Mouse (Mus musculus) heart, adult 2 months (tissue): ENCODE measurements around the gene Gdpd2. TPM values are rescaled to one million over a fixed set of nuclear protein-coding genes. Genes with fewer than 3 reads are reported as not detected.

Experiments used
- DNase-seq, 2 experiments: peaks; one replicate each; pipeline ENCODE4 v3.0.0; 2021
- H3K27ac ChIP-seq: fragments of 200-600 bp; 2 replicates; pipeline ENCODE4 v1.8.1; 2022
- H3K27me3 ChIP-seq: fragments of 200-500 bp; 2 replicates; pipeline ENCODE4 v1.6.1; 2012; ENCODE audit warnings: mild to moderate bottlenecking, low read length, inconsistent platforms, mixed read lengths; ENCODE audit not compliant: control insufficient read depth, insufficient read depth
- H3K36me3 ChIP-seq: fragments of 200-500 bp; 2 replicates; pipeline ENCODE4 v1.6.1; 2012; ENCODE audit warnings: low read length, inconsistent platforms; ENCODE audit not compliant: control insufficient read depth, insufficient read depth
- H3K4me1 ChIP-seq: fragments of 200-500 bp; 2 replicates; pipeline ENCODE4 v1.6.1; 2011; ENCODE audit warnings: low read length; ENCODE audit not compliant: control insufficient read depth, insufficient read depth
- H3K4me3 ChIP-seq: fragments of 200-600 bp; 2 replicates; pipeline ENCODE4 v1.8.1; 2022
- H3K79me2 ChIP-seq: fragments of 200-500 bp; replicated peaks from 2 replicates; pipeline ENCODE4 v1.6.1; 2012; ENCODE audit warnings: mild to moderate bottlenecking, inconsistent platforms, low read length, moderate library complexity, mixed read lengths; ENCODE audit not compliant: control insufficient read depth, insufficient read depth
- H3K9ac ChIP-seq: fragments of 200-500 bp; 2 replicates; pipeline ENCODE4 v1.6.1; 2012; ENCODE audit warnings: low read depth, mild to moderate bottlenecking, control low read depth, inconsistent platforms, low read length, mixed read lengths
- CTCF ChIP-seq: fragments of 200-600 bp; IDR thresholded peaks from 2 replicates; pipeline ENCODE4 v1.8.1; 2022; ENCODE audit warnings: antibody characterized with exemption, mild to moderate bottlenecking, moderate library complexity
- EP300 ChIP-seq: fragments of 200-500 bp; IDR thresholded peaks from 2 replicates; pipeline ENCODE4 v1.6.1; 2011; ENCODE audit warnings: low read depth, low read length, control low read depth; ENCODE audit not compliant: insufficient read depth
- POLR2A ChIP-seq: fragments of 200-500 bp; IDR thresholded peaks from 2 replicates; pipeline ENCODE4 v1.6.1; 2011; ENCODE audit warnings: mild to moderate bottlenecking, low read depth, low read length, control low read depth; ENCODE audit not compliant: insufficient read depth
- WGBS: fragments of 180-500 bp; shearing (Covaris S2); methylation state at CpG from one replicate; pipeline ENCODE4 v1.1.7; 2018; 5-methylcytosine and 5-hydroxymethylcytosine counted together
- intact Hi-C: fragments of 180-260 bp; cut with DNase I; formaldehyde crosslinking; loops from one replicate; pipeline ENCODE4 v1.15.1; 2025
- polyA plus RNA-seq: library from polyadenylated mRNA; depleted of rRNA; stranded (reverse); fragments of >200 nt; gene quantifications from 2 replicates; pipeline ENCODE4 v1.2.3, GENCODE M21; 2012
- total RNA-seq, 2 experiments: library from RNA; stranded (reverse); gene quantifications; 2 replicates each; pipeline ENCODE4 v1.2.3; 2021

The Gdpd2 gene
- total and polyA plus RNA-seq, 3 experiments, result 0.68 TPM; not detected in 2

- Histone ChIP-seq H3K27ac (peak overlapping the region; percentile 69), H3K4me1 (peaks cover 1% of the 10 kb centered on the region; the same call in 1 of the 2 replicates), H3K4me3 (no peak overlapping the region), H3K79me2 (no peaks in the 10 kb centered on the region), H3K36me3 (no peaks in the 10 kb centered on the region), H3K9ac (peak overlapping the region; percentile 40; the same call in 1 of the 2 replicates), H3K27me3 (no peaks in the 10 kb centered on the region)
- intact Hi-C loops, result no loop called here
- TF ChIP-seq CTCF (no peak), EP300 (no peak), POLR2A (no peak)
- DNase-seq, result peak; percentile 32 to 58
- WGBS, result 31% methylated on average over 6 of the region's 6 CpGs
Measured at GRCm38 (mm10) chrX:100740785-100741184, 11.1 kb downstream of the Gdpd2 start.

GRCm38 (mm10) chrX:100741940-100742339, 12.3 kb downstream of the Gdpd2 start:
- no peaks in the 10 kb centered on the region for H3K36me3 ChIP-seq
- no peak overlapping the region for H3K27ac ChIP-seq
- H3K4me3 ChIP-seq, result no peak overlapping the region
- no peaks in the 10 kb centered on the region for H3K27me3 ChIP-seq
- 16% methylated on average over 10 of the region's 10 CpGs for WGBS
- H3K9ac ChIP-seq, result no peak overlapping the region
- intact Hi-C loops, result no loop called here
- H3K4me1 ChIP-seq, result peaks cover 1% of the 10 kb centered on the region; the same call in 1 of the 2 replicates
- no peaks in the 10 kb centered on the region for H3K79me2 ChIP-seq
- TF ChIP-seq CTCF (peak; percentile 73), POLR2A (no peak), EP300 (no peak)
- DNase-seq, result peak; percentile 56 to 61

DNA sequence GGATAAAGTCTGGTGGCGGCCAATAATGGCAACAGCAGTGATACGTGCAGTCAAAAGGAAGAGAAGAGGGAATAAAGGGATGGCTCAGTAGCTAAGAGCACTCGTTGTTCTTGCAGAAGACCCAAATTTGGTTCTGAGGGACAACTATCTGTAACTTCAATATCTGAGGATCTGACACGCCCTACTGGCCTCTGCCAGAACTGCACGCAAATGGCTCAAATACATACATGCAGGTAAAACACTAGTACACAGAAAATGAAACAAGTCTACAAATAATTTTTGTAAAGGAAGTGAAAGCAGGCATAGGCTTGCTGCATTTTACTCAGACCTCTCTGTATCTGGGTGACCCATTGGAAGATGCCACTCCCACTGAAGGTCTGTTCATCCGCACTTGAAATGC, 36.2 kb downstream of the Gdpd2 start:
- WGBS, result 77% methylated on average over 6 of the region's 6 CpGs

GRCm38 (mm10) chrX:100767181-100767884, 37.7 kb downstream of the Gdpd2 start, which contains the start of gene Dlg3:
Dlg3 (plus strand) TSS chrX:100767722.
- peak; percentile 18 to 27 for DNase-seq
- intact Hi-C loops, result no loop called here
- Histone ChIP-seq H3K27ac (no peak within 1 kb of the TSS), H3K36me3 (no peaks in the 10 kb centered on the region), H3K9ac (peak within 1 kb of the TSS; percentile 38; the same call in 1 of the 2 replicates), H3K27me3 (no peaks in the 10 kb centered on the region), H3K4me1 (peaks cover 1% of the 10 kb centered on the region; the same call in 1 of the 2 replicates), H3K79me2 (no peaks in the 10 kb centered on the region), H3K4me3 (peak within 1 kb of the TSS; percentile 23)
- TF ChIP-seq EP300 (no peak), CTCF (peak; percentile 52)
- 19% methylated on average over 26 of the region's 26 CpGs for WGBS

More for the DNA sequence above, 36.2 kb downstream of the Gdpd2 start:
- no peaks in the 10 kb centered on the region for H3K36me3 ChIP-seq
- no peak overlapping the region for H3K27ac ChIP-seq
- H3K27me3 ChIP-seq, result no peaks in the 10 kb centered on the region
- H3K9ac ChIP-seq, result no peak overlapping the region
- peaks cover 1% of the 10 kb centered on the region; the same call in 1 of the 2 replicates for H3K4me1 ChIP-seq
- DNase-seq, result no peak
- intact Hi-C loops, result no loop called here
- TF ChIP-seq EP300 (no peak), POLR2A (no peak), CTCF (peak; percentile 48)
- H3K4me3 ChIP-seq, result no peak overlapping the region
- no peaks in the 10 kb centered on the region for H3K79me2 ChIP-seq

GRCm38 (mm10) chrX:100767885-100768626, 38.4 kb downstream of the Gdpd2 start:
- no peak for TF ChIP-seq EP300
- TF ChIP-seq CTCF, result no peak
- no peak for TF ChIP-seq POLR2A
- Histone ChIP-seq H3K4me1 (peaks cover 1% of the 10 kb centered on the region; the same call in 1 of the 2 replicates), H3K79me2 (no peaks in the 10 kb centered on the region), H3K9ac (peak overlapping the region; percentile 38; the same call in 1 of the 2 replicates), H3K27ac (no peak overlapping the region), H3K36me3 (no peaks in the 10 kb centered on the region), H3K27me3 (no peaks in the 10 kb centered on the region), H3K4me3 (peak overlapping the region; percentile 23)
- 37% methylated on average over 26 of the region's 36 CpGs for WGBS
- intact Hi-C loops, result no loop called here
- DNase-seq, result peak in 1 of 2 experiments; percentile 21

GRCm38 (mm10) chrX:100769281-100769680, 39.6 kb downstream of the Gdpd2 start:
- DNase-seq, result no peak
- Histone ChIP-seq H3K36me3 (no peaks in the 10 kb centered on the region), H3K4me3 (no peak overlapping the region), H3K27ac (no peak overlapping the region), H3K9ac (no peak overlapping the region), H3K4me1 (peaks cover 1% of the 10 kb centered on the region; the same call in 1 of the 2 replicates), H3K79me2 (no peaks in the 10 kb centered on the region), H3K27me3 (no peaks in the 10 kb centered on the region)
- intact Hi-C loops, result no loop called here
- TF ChIP-seq CTCF (no peak), EP300 (no peak), POLR2A (no peak)
- 90% methylated on average over 5 of the region's 5 CpGs for WGBS
